Mouse (Mus musculus): Measurements from ENCODE around the gene Ktn1.
A peak's percentile ranks its signal among the peaks of the same experiment; 100 is the strongest.

Ktn1 gene

DNA sequence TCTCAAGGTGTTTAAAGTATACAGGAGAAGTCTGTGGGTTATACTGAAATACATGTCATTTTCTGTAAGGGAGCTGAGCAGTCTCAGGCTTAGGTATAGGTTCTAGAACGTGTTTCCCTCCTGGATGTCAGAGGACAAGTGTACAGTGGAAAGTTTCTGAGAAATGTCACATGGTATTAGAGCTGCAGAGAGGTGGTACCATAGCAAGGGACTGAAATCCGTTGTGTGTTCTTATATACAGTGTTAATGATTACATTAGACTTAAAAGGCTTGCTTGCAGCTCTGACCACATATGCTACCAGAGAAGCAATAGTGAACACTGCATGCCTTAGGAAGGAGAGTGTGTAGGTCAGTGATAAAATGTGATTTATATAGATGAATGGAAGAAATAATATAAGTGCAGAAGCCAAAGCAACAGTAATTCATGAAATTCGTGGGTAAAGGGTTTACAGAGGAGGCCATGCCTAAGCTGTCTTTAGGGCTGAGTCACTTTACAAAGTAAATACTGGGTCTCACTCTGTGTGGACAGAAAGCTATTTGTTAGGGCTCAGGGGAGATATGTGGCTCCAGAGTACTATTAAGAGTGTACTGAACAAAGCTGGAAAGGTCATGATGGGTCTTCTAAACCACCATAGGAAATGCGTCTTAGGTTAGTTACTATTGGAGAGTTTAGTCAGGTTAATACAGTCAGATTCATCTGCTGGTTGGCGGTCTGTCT, 17.0 kb downstream of the Ktn1 start:
- DNase-seq: no peak

DNA sequence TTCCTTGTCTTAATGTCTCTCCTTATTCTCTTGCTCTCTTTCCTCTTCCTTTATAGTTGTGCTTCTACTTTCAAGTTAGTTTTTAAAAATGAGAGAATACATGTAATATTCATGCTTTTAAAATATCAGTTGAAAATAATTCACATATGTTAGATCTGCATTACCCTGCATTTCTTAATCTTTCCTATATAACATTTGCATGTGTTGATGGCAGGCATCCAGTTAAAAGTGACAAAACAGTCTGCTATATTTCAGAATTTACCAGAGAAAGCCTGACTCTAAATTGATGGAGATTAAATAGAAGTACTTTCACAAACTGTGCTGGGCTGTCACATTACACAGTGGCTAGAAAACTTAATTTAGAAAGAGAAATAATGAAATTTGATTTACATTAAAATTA, 19.8 kb downstream of the Ktn1 start:
- DNase-seq: no peak

DNA sequence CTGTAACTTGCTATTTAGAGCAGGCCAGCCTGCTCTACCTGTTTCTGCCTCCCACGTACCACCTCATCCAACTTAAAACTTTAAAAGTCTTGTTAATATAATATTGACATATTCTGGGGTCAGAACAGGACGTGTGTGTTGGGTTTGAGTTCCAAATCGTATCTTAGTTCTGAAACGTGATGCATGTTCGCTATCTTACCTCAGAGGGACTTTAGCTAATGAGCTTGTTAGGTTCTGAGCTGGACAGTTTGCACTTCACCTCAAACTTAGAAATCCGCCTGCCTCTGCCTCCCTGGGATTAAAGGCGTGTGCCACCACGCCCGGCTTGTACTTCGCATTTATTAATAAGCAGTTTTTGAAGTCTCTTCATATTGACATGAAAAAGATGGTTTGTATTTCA, 34.6 kb downstream of the Ktn1 start:
- no peak for DNase-seq

DNA sequence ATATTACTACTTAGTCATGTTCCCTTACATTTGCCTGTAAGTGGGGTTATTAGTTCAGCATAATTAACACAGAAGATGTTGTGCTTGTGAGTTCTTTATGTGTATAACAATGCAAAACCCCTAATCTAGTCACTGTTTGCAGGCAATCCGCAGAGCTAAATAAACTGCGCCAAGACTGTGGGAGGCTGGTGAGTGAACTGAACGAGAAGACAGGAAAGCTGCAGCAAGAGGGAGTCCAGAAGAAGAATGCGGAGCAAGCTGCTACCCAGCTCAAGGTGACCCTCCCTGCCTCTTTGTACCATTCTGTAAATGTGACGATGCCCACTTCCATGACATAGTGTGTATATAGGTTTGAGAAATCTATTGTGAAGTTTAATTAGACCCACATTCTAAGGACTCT, 36.3 kb downstream of the Ktn1 start:
- no peak for DNase-seq

DNA sequence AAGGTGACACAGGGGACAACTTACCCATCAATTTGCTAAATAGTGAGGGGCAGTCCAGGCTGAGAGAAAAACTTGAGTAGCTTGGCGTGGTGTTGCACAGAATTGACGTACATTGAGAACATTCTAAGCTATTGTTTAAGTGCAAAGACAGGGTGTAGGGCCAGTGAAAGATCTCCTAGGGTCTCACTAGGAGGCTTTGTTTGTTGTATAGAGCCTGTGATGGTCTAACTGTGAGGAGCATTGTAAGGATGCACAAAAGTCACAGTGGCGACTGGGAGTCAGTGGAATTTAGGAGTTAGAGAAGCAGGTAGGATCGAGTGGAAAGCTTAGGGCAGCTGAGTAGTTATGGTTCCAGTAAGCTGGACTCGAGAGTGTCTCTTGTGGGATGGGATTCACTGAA, 50.9 kb downstream of the Ktn1 start:
- DNase-seq: no peak

DNA sequence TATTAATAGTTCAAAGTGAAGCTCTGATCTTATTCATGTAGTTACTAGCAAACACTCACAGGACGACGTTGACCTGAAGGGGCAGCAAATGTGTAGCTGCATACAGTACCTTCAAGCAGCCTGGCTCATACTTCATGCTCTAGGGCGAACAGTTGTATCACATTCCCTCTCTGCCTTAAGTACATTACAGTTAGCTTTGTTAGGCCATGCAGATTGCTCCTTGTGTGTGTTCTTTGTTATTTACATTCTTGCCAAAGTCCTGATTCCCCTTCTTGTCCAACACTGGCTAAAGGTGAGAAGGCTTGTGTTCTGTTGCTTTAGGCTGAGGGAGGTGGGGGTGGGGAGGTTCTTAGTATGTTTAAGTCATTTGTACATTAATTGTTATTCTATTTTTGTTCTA, 61.3 kb downstream of the Ktn1 start:
- DNase-seq: no peak

DNA sequence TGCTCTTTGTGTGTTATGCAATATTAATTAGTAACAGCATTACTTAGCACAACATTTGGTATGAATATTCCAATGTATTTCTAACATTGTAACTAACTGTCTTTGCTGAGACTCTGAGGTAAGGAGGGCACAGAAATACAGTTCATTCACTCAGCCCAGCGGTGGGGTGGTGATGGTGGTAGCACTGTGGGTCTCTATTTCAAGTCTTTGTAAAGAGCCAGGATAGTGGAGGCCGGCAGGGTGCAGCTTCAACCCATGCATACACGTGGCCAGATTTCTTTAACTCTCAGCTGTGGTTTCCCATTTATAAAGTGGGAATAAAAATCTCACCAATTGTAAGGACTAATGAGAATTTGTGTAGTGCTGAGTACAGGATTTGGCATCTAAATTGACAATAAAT, 67.5 kb downstream of the Ktn1 start:
- no peak for DNase-seq

DNA sequence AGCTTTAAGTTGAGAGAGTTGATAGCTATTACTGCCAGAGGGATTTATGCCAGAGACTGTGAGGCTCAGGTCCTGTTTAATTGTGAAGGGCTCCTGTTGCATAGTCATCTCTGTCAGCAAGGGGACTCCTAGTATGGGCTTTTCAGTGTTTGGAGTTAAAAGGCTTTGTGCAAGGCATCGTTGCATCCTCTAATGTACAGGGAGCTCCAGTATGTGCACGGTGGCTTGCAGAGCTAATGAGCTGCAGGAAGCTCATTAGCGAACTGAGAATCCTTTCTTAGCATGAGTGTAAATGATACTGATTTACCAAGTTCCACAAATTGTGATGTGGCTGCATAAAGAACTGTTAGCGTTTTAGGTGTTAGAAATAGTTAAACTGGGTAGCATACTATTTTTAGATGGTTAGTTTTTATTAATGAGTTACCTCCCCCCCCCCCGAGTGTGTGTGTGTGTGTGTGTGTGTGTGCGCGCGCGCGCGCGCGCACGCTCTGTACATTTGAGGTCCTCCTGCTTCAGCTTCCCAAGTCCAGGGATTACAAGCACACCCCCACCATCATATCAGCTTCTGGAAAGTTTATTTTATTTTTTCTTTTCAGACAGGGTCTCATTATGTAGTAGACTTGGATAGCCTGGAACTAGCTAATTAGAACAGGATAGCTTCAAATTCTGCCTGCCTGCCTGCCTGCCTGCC, 69.8 kb downstream of the Ktn1 start:
- no peak for DNase-seq

DNA sequence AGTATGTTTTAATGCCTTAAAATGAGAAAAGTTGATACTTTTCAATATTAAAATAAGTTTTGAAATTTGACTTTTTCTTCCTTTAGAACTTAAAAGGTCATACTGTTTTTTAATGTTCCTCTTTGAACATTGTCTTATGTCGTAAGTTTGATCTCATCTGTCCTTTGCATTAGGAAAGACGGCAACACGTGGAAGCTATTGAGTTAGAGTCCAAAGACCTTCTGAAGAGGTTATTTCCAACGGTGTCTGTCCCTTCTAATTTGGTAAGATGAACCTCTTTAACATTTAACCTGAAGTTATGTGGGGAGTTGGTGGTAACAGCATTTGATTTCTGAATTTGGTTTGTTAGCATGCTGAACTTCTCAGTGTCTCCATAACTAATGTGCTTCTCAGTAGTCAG, 71.8 kb downstream of the Ktn1 start:
- DNase-seq: no peak

DNA sequence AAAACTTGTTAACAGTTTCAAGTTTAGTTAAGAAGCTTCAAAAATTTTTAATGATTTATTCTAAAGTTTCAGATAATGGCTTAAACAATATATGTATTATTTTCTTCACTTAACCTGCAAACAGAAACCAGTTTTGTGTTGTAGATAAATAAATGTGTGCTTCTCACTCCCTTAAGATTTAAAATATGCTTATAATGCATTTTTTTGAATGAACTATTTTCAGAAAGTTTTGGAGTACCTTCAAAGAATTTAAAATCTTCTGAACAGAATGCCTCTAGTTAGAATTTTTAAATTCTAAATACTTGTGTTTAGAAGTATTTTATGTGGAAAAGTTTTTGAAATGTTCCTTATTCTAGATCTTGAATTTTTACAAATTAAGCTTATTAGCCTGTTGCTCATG, 74.8 kb downstream of the Ktn1 start:
- DNase-seq: no peak

DNA sequence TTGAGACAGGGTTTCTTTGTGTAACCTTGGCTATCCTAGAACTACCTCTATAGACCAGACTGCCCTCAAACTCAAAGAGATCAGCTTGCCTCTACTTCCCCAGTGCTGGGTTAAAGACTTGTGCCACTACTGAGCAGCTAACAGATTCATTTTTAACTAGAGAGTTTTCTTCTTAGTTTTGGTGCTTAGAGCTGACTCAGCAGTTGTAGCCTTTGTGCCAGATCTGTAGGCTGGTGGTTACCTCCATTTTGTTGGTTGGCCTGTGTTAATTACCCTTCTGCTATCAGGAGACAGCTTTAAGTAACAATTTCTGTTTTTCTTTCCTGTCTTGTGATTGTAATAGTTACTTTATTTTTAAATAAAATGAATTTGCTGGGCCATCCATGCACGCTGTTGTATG, 80.3 kb downstream of the Ktn1 start:
- no peak for DNase-seq

DNA sequence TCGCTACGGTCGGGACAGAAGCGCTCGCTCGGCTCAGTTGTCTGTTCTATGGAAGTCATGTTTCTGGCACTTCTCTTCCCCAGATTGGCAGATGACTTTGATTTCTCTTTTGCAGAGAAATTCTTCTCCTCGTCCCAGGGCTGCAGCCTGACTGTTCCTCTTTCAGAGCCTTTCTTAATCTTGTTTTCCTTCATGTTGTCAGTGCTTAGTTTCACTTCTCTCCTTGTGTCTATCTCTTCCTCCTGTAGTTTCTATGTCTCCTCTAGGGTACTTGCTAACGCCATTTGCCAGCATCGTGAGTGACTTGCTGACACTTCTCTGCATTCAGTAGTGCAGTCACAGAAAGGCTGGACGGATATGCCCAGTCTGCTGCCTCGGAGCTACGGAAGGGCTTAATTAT, 87.1 kb downstream of the Ktn1 start:
- no peak for DNase-seq

DNA sequence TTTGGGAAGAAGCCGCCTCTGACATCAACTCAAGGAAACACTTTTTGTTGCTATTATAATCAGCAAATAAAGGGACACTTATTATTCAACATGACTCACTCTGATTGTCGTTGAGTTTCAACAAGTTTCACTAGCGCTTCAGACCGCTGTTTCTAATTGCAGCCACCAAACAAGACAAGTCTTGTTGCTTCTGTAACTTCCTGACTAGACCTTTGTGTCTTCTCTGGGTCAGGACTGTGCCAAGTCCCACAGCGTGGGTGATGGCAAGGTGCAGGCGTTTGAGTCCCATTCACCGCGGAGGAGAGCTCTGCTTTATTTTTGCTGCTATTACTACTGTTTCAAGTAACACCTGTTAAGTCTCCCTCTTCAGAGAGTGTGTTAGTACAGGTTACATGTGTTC, 88.2 kb downstream of the Ktn1 start:
- DNase-seq: no peak

DNA sequence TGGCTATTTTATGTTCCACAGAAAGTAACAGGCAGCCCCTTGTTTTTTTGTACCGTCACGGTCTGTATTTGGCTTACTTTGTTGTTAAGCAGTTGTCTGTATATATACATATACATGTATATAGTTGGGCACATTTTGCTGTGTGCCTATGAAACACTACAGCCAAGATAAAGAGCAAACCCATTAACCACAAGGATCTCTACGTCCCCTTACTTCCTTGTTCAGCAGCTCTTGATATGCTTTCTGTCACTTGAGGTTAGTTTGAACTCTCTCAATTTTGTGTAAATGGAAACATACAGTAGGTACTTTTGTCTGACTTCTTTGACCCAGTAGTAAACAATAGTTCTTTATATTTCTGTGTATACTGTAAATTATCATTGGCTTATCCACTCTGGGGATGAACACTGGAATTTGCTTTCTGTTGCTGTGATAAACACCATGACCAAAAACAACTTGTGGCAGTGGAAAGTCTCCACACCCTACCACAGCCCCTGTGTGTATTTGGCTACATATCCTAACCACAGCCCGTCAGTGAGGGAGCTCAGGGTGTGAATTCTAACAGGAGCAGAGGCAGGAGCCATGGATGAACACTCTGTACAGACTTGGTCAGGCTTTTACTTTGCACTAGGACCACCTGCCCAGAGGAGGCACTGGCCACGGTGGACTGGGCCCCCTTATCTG, 92.2 kb downstream of the Ktn1 start:
- no peak for DNase-seq

DNA sequence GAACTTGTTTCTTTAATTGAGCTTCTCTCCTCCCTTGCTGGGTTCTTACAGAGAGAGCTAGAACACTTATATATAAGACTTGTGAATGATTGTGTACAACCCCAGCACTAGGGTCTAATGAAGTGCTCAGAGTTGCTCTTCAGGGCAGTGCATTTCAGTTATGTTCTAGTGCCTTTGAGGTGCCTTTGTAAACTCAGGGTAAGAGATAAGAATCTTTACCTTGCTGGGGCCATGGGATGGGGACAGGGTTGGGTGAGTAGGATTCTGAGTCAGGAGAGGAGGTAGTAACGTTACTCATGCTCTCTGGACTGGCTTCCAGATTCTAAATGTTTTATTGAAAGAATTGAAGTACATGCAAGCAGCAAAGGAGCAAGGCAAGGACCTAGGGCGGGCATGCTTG, 92.8 kb downstream of the Ktn1 start:
- DNase-seq: no peak

DNA sequence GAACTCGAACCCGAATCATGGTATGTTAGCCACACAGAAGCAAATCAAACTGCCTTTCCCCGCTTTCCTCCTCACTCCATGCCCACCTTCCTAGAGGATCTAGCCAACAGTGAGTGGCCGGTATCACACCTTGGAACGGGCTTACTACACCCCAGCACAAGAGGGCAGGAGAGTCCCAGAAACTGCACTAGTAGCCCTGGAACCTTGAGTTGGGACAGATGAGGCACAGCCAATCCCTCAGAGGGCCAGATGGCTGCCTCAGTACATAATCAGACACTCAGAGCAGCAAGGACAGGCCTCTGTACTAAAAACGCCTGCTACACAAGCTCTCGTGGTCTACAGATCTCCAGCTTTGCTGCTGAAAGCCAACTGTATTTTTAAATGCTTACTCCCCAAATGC, 94.4 kb downstream of the Ktn1 start:
- no peak for DNase-seq

DNA sequence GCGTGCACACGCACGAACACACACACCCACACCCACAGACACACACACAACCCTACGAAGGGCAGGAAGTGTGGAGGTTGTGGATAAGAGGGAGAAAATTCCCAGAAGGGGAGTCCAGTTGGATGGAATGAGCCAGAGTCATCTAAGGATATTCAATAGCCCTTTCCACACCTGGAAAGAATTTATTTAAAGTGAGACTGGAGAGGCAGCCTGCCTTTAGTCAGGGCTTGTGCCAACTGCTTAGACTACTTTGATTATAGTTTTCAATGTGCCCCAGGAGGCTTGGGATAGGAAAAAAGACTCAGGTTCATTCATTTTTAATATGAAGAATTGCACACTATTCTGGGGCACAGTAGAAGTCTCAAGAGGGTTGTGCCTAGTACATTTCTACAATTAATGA, 96.8 kb downstream of the Ktn1 start:
- DNase-seq: no peak

DNA sequence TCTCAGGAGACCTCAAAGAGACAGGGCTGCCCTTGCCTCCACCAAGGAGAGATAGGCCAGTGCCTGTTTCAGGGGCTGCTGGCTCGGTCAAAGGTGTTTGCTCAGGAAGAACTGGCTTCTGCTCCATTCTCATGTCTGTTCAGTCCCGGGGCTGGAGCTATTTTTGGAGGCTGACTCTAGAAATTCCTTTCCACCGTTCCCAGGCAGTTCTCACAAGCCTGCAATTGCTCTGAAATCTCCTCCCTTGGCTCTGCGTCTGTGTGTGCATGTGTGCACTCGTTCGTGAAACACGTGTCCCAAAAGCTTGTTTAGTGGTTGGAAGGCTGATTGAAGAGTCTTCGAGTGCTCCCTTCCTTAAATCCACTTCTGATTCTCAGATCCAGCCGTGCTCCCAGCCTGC, 99.3 kb downstream of the Ktn1 start:
- no peak for DNase-seq

DNA sequence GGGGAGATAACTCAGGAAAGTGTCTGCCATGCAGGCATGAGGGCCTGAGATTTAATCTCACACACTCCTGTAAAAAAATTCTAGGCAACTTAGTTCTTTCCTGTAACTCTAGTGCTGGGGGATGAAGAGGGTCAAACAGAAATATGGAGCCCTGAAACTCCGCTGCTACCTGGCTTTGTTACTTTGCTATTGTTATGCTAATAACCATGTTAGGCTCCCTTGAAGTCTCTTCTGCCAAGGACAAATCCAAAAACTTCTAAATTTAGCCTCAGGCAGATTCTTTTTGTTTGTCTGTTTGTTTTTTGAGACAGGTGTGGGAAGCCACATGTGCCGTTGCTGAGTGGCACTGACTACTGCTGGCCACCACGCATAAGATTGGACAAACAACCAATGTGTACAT, 100.5 kb downstream of the Ktn1 start:
- DNase-seq: no peak

DNA sequence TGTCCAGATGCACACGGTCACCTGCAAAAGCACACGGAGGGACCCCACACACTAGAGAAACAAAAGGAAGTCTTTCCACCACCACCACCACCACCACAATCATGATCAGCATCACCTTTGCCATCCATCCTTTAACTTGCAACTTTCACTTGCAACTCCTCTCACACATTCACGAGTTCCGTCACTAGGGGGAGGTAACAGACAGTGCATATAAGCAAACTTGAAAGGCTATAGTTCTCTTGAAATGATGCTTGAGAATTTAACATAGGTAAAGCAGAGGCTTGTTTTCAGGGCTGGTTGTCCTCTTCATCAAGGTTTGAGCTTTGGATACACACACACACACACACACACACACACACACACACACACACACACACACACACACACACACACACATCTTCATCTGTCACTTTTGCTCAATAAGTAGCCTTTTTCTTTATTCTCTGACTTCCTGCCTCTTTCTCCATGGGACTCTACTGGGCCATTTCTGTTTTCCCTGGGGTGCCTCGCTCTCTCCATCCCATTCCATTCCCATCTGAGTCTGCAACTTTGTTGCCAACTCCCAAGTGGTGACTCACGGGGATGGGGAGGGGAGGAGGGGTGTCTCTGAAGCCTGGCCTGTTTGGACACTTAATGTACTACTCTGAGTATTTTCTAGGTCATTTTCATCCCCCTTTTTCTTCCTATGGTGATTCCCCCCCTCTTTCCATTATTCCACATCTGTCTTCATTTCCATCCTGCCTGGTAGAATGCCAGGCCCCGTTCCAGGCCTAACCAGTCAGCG, 103.4 kb downstream of the Ktn1 start:
- peak; percentile 12 to 14 for DNase-seq

DNA sequence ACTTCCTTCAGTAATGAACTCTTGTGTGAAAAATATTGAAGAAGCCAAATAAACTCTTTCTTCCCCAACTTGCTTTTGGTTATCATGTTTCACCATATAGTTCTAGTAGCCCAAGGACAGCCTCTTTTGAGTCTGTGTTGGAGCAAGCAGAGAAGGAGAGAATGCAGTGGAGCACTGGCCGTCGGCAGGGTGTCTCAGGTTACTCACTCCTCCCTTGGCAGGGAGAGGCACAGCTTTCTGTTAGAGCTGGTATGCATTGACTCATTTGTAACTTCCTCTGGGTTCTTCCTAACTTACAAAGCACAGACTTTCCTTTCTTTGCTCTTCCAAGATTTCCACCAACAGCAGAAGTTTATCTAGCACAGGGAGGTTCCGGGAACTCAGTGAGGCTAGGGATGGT, 105.3 kb downstream of the Ktn1 start:
- no peak for DNase-seq

DNA sequence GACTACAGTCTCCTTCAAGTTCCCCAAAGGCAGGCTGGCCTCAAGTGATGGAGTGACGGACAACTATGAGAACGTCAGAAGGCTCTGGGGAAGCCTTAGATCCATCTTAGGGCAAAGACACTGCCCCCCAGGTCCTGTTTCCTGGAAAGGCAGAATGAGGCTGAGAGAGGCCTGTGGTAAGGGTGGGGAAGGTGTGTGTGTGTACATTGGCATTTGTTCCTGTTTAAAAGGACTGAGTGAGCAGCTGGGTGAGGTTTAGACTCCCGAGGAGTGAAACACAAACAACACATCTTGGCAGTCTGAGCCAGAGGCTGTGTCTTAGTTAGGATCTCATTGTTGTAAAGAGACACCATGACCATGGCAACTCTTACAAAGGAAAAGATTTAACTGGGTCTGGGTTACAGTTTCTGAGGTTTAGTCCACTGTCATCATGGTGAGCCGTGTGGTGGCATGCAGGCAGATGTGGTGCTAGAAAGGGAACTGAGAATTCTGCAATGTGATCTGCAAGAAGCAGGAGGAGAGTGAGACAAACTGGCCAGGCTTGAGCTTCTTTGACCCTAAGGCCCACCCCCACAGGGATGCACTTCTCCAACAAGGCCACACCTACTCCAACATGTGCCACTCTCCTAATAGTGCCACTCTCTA, 106.1 kb downstream of the Ktn1 start:
- DNase-seq: no peak

Data from thymus, postnatal 36 days (tissue).